In the genomic region with DNA sequence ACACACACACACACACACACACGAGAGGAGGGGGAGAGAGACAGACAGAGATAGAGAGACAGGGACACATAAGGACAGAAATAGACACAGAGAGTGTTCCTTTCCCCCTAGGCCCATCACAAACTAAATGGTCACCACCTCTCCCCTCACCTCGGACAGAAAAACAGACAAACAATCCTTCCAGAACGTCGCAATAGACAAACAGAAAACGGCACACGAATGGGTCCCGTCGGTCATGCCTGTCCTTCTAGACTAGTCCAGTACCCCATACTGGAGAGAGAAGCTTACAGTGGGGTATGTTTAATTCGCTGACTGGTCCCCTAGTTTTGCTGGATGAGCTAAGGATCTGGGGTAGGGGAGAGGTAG, we compare ENCODE assay signal across 9 mouse cellular contexts. TPM values are rescaled to one million over a fixed set of nuclear protein-coding genes. Genes with fewer than 3 reads are reported as not detected.
DNase-seq lines count a peak whose midpoint lies in the region; ATAC-seq lines count a peak whose summit lies in the region.
"Had no signal": no experiment of that assay in that cellular context is flagged by ENCODE, and none has a peak within 500 bp of the region (broad histone marks: within the 10 kb centered on the region; RNA-seq: fewer than 3 reads in every experiment).

No protein-coding gene starts in this region.

- H3K36me3 ChIP-seq in kidney, embryonic 16.5 days (ENCODE audit: insufficient read depth, low read length): peaks cover under 1% of the 10 kb centered on the region; the same call in 1 of the 2 replicates
- peaks cover 5% of the 10 kb centered on the region; the same call in 1 of the 2 replicates for H3K36me3 ChIP-seq in embryonic facial prominence, embryonic 14.5 days (ENCODE audit: control insufficient read depth, insufficient read depth, low read length)
- H3K36me3 ChIP-seq in intestine, embryonic 15.5 days: no peaks in the 10 kb centered on the region
- no peaks in the 10 kb centered on the region for H3K36me3 ChIP-seq in neural tube, embryonic 12.5 days

- peak overlapping the region; percentile 79 for H3K4me3 ChIP-seq in kidney, embryonic 16.5 days (ENCODE audit: low read length)
- H3K4me3 ChIP-seq in embryonic facial prominence, embryonic 14.5 days (ENCODE audit: low read depth, low read length): peak overlapping the region; percentile 69
- peak overlapping the region; percentile 57 for H3K4me3 ChIP-seq in intestine, embryonic 15.5 days (replicated peaks)
- H3K4me3 ChIP-seq in neural tube, embryonic 12.5 days: peak overlapping the region; percentile 60

- ATAC-seq in kidney, embryonic 16.5 days (ENCODE audit: low FRiP score, low TSS enrichment): no peak
- ATAC-seq in embryonic facial prominence, embryonic 14.5 days (ENCODE audit: low read depth): no peak
- no peak for ATAC-seq in intestine, embryonic 15.5 days
- ATAC-seq in neural tube, embryonic 12.5 days (ENCODE audit: low FRiP score, low read depth): no peak

- peak overlapping the region; percentile 79 for H3K27ac ChIP-seq in kidney, embryonic 16.5 days (ENCODE audit: low read length)
- peak overlapping the region; percentile 89 for H3K27ac ChIP-seq in embryonic facial prominence, embryonic 14.5 days (replicated peaks; ENCODE audit: low read depth, low read length)
- peak overlapping the region; percentile 59 for H3K27ac ChIP-seq in intestine, embryonic 15.5 days
- H3K27ac ChIP-seq in neural tube, embryonic 12.5 days: peak overlapping the region; percentile 66; the same call in 1 of the 2 replicates
- H3K27ac ChIP-seq: macrophage had no signal

- peaks cover 27% of the 10 kb centered on the region for H3K4me1 ChIP-seq in kidney, embryonic 16.5 days (ENCODE audit: insufficient read depth, low read length)
- peaks cover 22% of the 10 kb centered on the region for H3K4me1 ChIP-seq in embryonic facial prominence, embryonic 14.5 days (ENCODE audit: control insufficient read depth, insufficient read depth, low read length)
- peaks cover 15% of the 10 kb centered on the region for H3K4me1 ChIP-seq in intestine, embryonic 15.5 days (replicated peaks)
- H3K4me1 ChIP-seq in neural tube, embryonic 12.5 days: peaks cover 37% of the 10 kb centered on the region

- no peaks in the 10 kb centered on the region for H3K27me3 ChIP-seq in kidney, embryonic 16.5 days (ENCODE audit: insufficient read depth, low read length)
- no peaks in the 10 kb centered on the region for H3K27me3 ChIP-seq in embryonic facial prominence, embryonic 14.5 days (replicated peaks; ENCODE audit: control insufficient read depth, insufficient read depth, low read length)
- no peaks in the 10 kb centered on the region for H3K27me3 ChIP-seq in intestine, embryonic 15.5 days (replicated peaks)
- H3K27me3 ChIP-seq in neural tube, embryonic 12.5 days (replicated peaks): no peaks in the 10 kb centered on the region

- H3K4me2 ChIP-seq in kidney, embryonic 16.5 days (replicated peaks; ENCODE audit: low read depth, low read length): peak overlapping the region; percentile 95
- peak overlapping the region; percentile 91 for H3K4me2 ChIP-seq in embryonic facial prominence, embryonic 14.5 days (ENCODE audit: low read depth, low read length)
- H3K4me2 ChIP-seq in intestine, embryonic 15.5 days (replicated peaks): peak overlapping the region; percentile 97
- H3K4me2 ChIP-seq in neural tube, embryonic 12.5 days (replicated peaks): peak overlapping the region; percentile 92

- WGBS in kidney, embryonic 16.5 days: under 1% methylated on average over 9 of the region's 9 CpGs
- WGBS in embryonic facial prominence, embryonic 14.5 days: 2% methylated on average over 9 of the region's 9 CpGs
- under 1% methylated on average over 9 of the region's 9 CpGs for WGBS in intestine, embryonic 15.5 days
- WGBS in neural tube, embryonic 12.5 days: 0% methylated on average over 8 of the region's 9 CpGs

- DNase-seq in kidney, adult 9 months: no peak
- DNase-seq in embryonic facial prominence, embryonic 14.5 days (ENCODE audit: low spot score): no peak
- DNase-seq in layer of hippocampus, adult 8-10 months (ENCODE audit: low spot score in 2 of 2): no peak
- no peak for DNase-seq in cerebellum, adult 11 months
- no peak for DNase-seq in cerebellum, postnatal 36 days

- peak overlapping the region; percentile 78 for H3K9ac ChIP-seq in kidney, embryonic 16.5 days (replicated peaks; ENCODE audit: low read length)
- peak overlapping the region; percentile 81 for H3K9ac ChIP-seq in embryonic facial prominence, embryonic 14.5 days (ENCODE audit: low read depth, low read length)
- peak overlapping the region; percentile 50 for H3K9ac ChIP-seq in intestine, embryonic 15.5 days
- H3K9ac ChIP-seq in neural tube, embryonic 12.5 days: peak overlapping the region; percentile 62

- H3K9me3 ChIP-seq in kidney, embryonic 16.5 days (ENCODE audit: low read length): no peaks in the 10 kb centered on the region
- no peaks in the 10 kb centered on the region for H3K9me3 ChIP-seq in embryonic facial prominence, embryonic 14.5 days (ENCODE audit: control insufficient read depth, low read length)
- H3K9me3 ChIP-seq in intestine, embryonic 15.5 days: no peaks in the 10 kb centered on the region
- no peaks in the 10 kb centered on the region for H3K9me3 ChIP-seq in neural tube, embryonic 12.5 days

RNA-seq across cellular contexts. Expression of a gene that starts 0.9 kb away (rescaled TPM):
- polyA plus RNA-seq in kidney, embryonic 16.5 days (2015; fragmentation: Nextera tagmentation; extraction: Ambion mirVana): 17.0 and 19.6 TPM in 2 replicates
- polyA plus RNA-seq in embryonic facial prominence, embryonic 14.5 days (2014; fragmentation: Nextera tagmentation; extraction: Ambion mirVana): 23.2 and 36.2 TPM in 2 replicates
- 8.7 and 10.4 TPM in 2 replicates for polyA plus RNA-seq in intestine, embryonic 15.5 days (2015; fragmentation: Nextera tagmentation; extraction: Ambion mirVana)
- 27.9 and 31.6 TPM in 2 replicates for polyA plus RNA-seq in neural tube, embryonic 12.5 days (2016; fragmentation: Nextera tagmentation; extraction: Ambion mirVana)
- total RNA-seq in layer of hippocampus, adult 8-10 months (2022): 100 to 1,000 TPM; 267 to 285 (median 281) TPM
- polyA plus RNA-seq: macrophage had no signal
